Mouse (Mus musculus) heart, postnatal 10 days (tissue): ENCODE results near the gene Irs2. TPM values are rescaled to one million over a fixed set of nuclear protein-coding genes. Genes with fewer than 3 reads are reported as not detected.
A peak's percentile ranks its signal among the peaks of the same experiment; 100 is the strongest.

Experiments used
- DNase-seq, 2 experiments: peaks; one replicate each; pipeline ENCODE4 v3.0.0; 2021
- intact Hi-C: fragments of 180-260 bp; cut with DNase I; formaldehyde crosslinking; loops from one replicate; pipeline ENCODE4 v1.15.1; 2025
- total RNA-seq, 2 experiments: library from RNA; stranded (reverse); gene quantifications; 2 replicates each; pipeline ENCODE4 v1.2.3; 2021

Irs2 gene
- total RNA-seq, 2 experiments from 2014 or later: 17.7 to 22.0 TPM

- intact Hi-C loops: no loop called here
- DNase-seq: peak in 1 of 2 experiments; percentile 29
These were observed 43.7 kb downstream of the Irs2 start for GRCm38 (mm10) chr8:10964511-10965099.

- intact Hi-C loops: no loop called here
- DNase-seq: peak; percentile 45 to 59
These were observed 46.3 kb downstream of the Irs2 start for GRCm38 (mm10) chr8:10961989-10962388.

GRCm38 (mm10) chr8:10960277-10960819 is 47.9 kb downstream of the Irs2 start:
- DNase-seq: peak; percentile 41 to 52
- intact Hi-C loops: no loop called here

GRCm38 (mm10) chr8:10957292-10957955 is 50.8 kb downstream of the Irs2 start:
- DNase-seq: peak in 1 of 2 experiments; percentile 39
- intact Hi-C loops: no loop called here

- intact Hi-C loops: no loop called here
These were observed 54.8 kb downstream of the Irs2 start for GRCm38 (mm10) chr8:10953346-10954053.

GRCm38 (mm10) chr8:10952706-10953105 is 55.6 kb downstream of the Irs2 start:
- DNase-seq: no peak
- intact Hi-C loops: no loop called here

More at GRCm38 (mm10) chr8:10953346-10954053, 54.8 kb downstream of the Irs2 start:
- peak; percentile 77 to 81 for DNase-seq

GRCm38 (mm10) chr8:10952235-10952634 is 56.0 kb downstream of the Irs2 start:
- intact Hi-C loops: no loop called here
- DNase-seq: no peak

- no peak for DNase-seq
- intact Hi-C loops: no loop called here
These were observed 56.7 kb downstream of the Irs2 start for GRCm38 (mm10) chr8:10951567-10951966.

GRCm38 (mm10) chr8:10945939-10946740 is 62.1 kb downstream of the Irs2 start:
- intact Hi-C loops: no loop called here
- DNase-seq: peak; percentile 97

- DNase-seq: no peak
- intact Hi-C loops: no loop called here
These were observed 62.8 kb downstream of the Irs2 start for GRCm38 (mm10) chr8:10945490-10945889.

- intact Hi-C loops: loop anchor here (2.0 kb wide), 1 partner anchor 15 kb away; no protein-coding TSS in a partner anchor
- DNase-seq: peak; percentile 41 to 66
These were observed 64.8 kb downstream of the Irs2 start for GRCm38 (mm10) chr8:10943314-10944060.

- intact Hi-C loops: no loop called here
- DNase-seq: no peak
These were observed 68.4 kb downstream of the Irs2 start for GRCm38 (mm10) chr8:10939883-10940282.

- intact Hi-C loops: no loop called here
- no peak for DNase-seq
These were observed 69.0 kb downstream of the Irs2 start for GRCm38 (mm10) chr8:10939210-10939782.

GRCm38 (mm10) chr8:10938284-10938683 is 70.0 kb downstream of the Irs2 start:
- no peak for DNase-seq
- intact Hi-C loops: no loop called here

- DNase-seq: no peak
- intact Hi-C loops: no loop called here
These were observed 71.6 kb downstream of the Irs2 start for GRCm38 (mm10) chr8:10936646-10937045.

GRCm38 (mm10) chr8:10935231-10935630 is 73.0 kb downstream of the Irs2 start:
- no peak for DNase-seq
- intact Hi-C loops: no loop called here
